Mouse (Mus musculus) skeletal muscle tissue, adult 2 months (tissue): ENCODE results near the gene Sp1.

Experiments
- DNase-seq: peaks from one replicate; pipeline ENCODE4 v3.0.0-alpha.2; 2012; ENCODE audit warnings: low read depth, low spot score

The Sp1 gene

DNA sequence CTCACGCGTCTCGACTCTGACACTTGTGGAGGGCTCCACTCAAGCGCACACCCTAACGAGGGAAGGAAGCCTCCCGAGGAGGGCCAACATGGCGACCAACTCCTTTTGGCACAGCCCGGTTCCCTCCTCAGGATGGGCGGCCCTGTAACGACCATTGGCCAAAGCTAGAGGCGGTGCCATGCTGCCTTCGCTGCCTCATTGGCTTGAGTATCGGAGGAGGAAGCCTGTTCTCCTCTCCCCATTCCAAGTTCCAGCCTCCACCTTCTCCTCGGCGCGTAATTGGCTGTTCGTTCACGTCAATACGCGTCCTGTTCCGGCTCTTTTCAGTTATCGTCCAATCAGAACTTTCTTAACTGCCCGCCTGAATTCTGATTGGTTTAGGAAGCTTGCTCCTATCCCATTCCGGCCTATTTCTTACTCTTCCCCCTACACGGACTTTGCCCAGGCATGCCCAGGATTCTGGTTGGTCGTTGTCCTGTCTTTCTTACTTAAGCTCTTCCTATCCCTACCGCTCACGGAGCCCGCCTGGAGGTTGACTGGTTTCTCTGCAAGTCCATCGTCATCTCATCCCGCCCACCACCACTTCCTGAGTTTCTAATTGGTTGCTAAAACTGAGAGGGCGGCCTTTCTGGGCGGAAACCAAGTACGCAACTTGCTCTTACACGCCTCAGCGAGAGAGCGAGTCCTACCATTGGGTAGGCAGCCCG is at the start of gene Sp1:
TSS of gene Sp1 (plus strand) at position 655 of the 707 bp plus-strand sequence.
- DNase-seq = peak; percentile 100

DNA sequence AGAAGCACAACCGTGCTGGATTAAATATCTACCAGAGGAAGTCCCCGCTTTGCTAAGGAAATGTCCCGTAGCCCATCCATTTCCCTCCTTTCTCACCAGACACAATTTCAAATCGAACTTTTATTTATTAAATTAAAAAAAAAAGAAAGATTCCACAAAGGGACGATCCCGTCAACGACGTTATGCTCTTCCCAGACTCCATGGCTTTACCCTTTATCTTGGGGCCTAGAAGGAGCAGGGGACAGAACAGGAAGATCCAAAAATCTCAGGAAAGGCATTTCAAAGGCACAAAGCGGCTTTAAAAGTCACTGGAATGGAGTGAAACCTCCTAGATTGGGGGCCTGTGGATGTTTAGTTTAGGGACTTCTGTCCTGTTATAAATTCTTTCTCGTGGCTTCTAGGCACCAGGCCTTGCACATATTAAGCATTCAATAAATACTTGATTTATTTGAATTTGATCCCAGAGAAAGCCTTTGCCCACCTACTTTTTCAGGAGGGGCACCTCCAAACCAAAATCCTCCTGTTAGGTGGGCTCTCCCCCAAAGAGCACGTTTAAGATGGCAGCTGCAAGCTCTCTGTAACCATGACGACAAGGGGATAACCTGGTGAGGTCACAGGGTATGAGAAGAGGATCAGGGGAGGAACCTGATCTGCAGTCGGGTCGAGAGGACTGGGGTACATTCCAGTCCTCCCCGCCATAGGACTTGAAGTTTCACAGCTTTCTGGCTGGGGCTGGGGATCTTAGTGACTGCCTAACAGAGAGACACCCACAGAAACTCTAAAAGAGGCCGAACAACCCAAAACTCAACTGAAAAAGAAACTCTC is 49.2 kb upstream of the Sp1 start:
- no peak for DNase-seq

DNA sequence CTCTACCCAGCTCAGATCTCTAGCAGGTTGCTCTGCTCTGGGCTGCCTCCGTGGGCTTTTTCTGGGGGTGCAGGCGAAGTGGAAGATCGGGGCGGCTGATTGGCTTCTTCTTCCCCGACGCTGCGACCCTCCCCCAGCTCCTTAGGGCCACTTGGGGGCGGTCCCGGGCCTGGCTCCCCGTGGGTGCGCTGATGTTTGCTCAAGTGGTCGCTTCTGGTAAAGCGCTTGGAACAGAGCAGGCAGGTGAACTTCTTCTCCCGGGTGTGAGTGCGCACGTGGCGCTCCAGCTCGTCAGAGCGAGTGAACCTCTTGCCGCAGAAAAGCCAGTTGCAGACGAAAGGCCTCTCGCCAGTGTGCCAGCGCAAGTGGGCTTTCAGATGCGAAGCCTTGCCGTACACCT is 47.8 kb upstream of the Sp1 start:
- DNase-seq = no peak

DNA sequence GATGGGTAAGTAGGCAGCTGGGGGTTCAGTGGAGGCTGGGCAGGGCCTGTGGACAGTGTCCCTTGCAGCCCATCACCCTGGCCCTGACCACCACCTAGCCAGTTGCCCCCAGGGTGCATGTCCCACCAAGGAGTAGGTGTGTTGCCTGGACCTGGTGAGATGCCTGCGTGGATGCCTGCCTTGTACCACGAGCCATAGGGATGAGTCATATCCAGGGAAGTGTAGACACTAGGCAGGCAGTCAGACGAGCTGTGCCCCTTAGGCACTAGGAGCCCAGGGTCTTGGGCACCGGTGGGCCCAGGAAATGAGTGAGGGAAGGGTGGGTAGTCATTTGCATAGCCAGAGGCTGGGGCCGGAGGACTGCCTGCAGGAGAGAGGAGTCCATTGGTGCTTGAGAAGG is 47.1 kb upstream of the Sp1 start:
- DNase-seq = no peak

DNA sequence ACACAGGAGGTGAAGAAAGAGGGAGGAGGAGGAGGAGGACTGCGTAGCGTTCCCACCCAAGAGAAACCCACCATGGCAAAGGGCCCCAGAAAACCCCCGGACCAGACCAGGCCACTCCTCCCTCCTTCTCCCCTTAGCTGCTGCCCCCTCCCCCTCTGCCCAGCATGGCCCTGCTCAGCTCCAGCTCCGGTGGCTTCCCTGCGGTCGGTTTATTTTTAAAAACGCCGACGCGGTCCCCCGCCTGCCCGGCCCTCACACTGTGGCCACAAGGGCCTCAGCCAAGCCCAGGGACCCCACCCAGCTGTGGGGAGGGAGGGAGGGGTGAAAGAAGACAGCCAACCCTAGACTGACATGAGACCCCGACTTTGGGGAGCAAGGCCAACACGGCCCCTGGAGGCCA is 43.3 kb upstream of the Sp1 start:
- no peak for DNase-seq

DNA sequence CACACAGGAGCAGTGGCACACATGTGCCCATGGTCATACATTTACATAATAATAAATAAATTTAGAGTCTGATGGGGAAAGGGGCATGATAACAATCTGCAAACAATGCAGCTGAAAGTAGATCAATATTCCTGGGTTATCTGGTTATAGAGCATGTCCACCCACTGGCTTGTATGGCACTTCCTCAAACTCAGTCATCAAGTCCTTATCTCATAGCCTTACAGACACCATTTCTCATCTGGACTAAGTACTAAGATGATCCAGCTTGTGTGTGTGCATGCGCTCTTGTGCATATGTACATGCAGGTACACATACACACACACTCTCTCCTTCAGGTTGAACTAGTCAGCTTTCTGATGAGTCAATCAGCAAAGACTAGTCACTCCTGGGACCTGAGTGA is 41.3 kb upstream of the Sp1 start:
- no peak for DNase-seq

DNA sequence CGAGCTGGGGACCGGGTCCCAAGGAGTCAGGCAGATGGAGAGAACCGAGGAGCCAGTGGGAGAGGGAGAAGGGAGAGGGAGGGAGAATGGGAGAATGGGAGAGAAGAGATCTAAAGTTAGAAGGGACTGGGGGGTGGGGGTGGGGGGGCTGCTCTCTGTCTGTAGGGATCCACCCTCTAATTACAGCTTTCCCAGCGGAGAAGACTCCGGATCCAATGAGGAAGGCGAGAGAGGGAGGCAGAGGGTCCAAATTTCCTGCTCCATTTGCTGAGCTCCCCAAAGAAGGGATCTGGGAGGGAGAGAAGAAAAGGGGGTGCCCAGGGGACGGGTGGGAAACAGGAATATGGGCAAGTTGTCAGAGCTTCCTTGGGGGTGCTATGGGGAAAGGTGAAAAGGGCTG is 39.7 kb upstream of the Sp1 start:
- no peak for DNase-seq

DNA sequence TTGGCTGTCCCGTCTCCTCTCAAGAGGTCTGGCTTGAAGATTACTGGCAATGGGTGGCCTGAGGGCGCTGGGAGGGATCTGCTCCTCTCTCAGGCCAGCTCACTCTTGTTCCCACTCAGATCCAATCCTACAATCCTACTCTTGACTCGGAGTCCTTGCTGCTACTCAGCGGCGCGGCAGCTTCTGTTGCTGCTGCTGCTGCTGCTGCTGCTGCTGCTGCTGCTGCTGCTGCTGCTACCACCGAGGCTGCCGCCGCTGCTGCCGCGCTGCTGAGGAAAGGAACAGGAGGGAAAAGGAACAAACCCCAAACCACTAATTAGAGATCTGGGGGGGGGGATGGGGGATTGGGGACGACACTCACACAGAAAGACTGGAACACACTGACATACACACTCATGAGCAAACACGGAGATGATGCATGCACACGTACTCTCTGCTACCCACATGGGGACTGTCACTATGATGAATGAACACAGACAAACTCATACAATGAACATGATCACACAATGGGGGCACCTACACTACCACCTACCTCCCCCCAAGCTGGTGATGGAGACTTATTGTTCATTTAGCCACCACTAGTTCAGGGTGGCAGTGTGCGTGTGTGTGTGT is 39.1 kb upstream of the Sp1 start, which contains the start of gene Sp7:
TSS of gene Sp7 (minus strand) at position 450 of the 612 bp plus-strand sequence.
- DNase-seq = no peak

DNA sequence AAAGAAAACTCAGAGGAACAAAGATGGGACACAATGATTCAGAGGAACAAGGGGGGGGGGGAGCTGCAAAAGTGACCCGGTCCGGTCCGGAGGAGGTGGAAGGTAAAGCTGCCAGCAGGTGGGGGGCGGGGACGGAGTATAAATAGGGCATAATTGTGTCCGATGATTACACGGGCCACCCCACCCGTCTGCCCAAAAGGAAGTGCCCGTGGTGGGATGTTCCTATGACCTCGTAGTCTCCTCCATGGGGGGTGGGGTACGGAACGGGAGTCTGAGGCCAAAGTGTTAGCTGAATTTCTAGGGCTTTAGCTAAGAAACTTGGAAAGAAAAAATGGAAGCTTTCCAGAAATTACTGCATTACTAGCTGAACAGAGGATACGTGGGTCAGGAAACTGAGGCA is 36.0 kb upstream of the Sp1 start:
- DNase-seq = no peak

DNA sequence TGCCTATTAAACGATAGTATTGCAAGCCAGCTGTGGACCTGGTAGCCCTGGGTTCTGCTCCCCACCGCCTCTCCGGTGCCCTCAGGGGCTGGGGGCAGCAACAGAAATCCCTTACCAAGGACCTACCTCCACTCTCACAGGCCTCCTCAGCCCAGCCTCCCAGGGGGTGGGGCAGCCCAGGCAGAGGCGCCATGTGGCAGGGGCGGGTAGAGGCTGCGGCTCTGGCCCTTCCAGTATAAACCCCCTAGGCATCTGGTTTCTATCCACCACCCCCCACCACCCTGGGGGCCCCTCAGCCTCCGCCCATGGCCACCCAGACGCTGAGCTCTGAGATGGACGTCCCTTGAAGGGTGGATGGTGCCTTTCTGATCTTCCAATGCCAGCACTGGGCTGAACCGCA is 35.2 kb upstream of the Sp1 start:
- DNase-seq = no peak

DNA sequence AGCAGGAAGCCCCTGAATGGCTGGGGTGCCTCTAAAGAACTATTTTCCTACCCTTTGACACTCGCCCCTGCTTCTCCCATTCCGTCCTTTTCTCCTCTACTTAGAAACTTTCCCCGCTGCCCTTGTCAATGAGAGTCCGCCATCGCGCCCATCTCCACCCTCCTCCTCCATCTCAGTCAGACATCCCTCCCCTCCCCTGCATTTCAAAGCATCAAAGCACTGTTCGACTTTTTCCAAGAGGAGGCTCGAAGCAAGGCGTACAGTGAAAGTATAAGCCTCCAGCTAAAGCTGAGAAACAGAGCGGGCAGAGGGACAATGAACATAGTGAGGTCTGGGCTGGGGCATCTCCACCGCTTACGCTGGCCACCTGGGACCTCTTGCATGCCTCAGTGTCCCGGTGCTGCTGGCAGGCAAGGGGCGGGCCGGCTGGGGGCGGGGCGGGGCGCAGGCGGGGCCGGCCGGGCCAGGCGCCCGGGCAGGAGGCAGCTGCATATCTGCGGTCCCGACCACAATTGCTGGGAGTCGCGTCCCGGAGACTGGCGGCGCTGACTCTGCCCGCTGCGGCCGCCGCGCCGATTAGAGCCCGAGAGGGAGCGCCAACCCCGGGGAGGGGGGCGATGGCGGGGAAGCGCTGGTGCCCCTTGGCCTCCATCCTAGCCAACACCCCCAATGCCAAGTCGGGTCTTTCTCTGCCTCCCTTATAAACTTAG is 29.3 kb upstream of the Sp1 start:
- DNase-seq = peak; percentile 37

DNA sequence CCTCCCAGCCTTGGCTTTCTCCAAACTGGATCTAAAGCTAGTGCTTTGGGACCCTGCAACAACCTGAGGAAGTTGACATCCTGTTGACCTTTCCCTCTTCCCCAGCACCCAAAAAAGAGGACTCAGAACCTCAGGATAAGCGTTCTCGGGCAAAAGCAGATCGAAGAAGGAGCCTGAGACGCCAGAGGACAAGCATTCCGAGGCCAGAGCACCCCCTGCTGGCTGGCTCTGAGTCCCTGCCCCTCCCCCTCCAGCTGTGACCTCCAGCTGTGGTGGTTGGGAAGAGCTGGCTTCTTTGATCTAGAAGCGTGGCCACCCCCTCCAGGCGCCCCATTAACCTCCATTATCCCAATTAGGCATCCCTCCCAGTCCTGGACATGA is 28.8 kb upstream of the Sp1 start:
- peak; percentile 80 for DNase-seq

DNA sequence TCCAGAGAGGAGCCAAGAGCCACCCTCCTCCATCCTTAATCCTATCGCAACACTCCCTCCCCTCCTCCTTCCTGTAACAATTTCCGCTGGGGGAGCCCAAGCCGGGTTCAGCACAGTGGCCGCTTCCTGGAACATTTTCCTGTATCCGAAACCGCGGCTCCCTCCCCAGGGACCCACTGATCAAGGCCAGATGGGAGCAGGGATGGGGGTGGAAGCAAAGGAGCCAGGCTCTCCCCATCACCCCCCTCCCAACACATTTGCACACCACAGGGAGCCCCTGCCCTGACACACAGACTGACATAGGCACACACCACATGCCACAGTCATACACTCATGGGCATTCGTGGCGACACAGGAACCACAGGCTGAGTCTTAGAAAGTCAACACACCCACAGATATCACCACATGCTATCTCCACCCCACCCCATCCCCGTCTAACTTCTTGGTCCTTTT is 28.1 kb upstream of the Sp1 start:
- DNase-seq = peak; percentile 71

DNA sequence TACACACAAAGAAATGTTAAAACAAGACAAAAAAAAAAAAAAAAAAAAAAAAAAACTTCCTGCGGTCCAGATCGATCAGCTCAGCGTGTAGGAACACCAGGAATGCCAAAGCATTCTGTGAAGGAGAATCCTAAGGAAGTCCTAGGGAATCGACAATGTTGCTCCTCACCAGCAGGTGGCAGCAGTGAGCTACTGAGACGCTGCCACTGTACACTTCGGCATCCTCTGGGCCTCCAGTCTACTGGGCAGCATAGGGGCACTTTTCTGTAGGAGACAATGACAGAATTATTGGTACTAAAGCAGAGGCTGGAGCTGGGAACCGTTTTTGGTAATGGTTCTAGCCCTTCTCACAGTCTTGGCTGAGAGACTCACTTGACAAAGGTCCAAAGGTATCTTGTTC is 24.4 kb upstream of the Sp1 start:
- DNase-seq = peak; percentile 78

DNA sequence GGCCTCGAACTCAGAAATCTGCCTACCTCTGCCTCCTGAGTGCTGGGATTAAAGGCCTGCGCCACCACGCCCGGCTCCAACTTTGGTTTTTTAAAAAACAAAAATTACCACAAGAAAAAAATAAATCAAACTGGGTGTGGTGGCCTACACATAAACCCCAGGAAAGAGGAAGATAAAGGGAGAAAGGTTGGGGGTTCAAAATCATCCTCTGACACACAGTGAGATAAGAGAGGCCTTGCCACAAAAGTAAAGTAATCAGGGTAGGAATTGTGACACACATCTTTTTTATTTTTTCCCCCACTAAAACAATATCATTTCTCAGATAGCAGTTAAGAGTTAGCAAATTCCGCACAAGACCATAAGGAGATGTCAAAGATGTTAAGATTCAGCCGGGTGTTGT is 22.3 kb upstream of the Sp1 start:
- DNase-seq = no peak

DNA sequence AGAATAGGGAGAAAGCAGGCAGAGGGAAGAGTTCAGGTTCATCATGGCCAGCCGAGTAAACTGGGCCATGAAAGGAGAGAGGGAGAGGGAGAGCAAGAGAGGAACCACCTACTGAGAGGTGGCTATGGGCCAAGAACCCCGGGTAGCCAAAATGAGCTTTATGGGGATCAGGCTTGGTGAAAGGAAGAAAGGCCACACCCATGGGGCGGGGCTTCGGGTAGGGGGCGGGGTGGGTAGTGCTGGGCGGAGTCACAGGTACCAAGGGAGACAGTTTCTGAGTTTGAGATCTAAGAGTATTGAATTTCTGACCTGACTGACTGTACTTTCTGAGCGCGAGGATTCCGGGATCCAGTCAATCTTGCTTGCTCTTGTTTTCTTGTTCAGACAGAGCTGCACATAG is 19.3 kb upstream of the Sp1 start:
- no peak for DNase-seq

DNA sequence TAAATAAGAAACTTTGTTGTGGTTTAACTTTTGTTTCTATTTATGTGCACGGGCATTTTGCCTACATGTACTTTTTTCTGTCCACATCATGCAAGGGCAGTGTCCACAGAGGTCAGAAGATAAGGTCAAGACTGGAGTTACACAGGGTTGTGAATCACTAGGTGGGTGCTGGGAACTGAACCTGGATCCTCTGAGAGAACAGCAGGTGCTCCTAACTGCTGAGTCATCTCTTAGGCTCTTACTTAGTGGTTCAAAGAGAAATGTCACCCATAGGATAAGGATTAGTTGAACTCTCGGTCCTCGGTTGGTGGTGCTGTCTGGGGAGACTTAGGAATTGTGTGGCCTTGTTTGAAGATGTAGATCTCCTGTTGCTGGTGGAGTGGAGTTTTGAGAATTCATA is 17.0 kb upstream of the Sp1 start:
- DNase-seq = no peak

DNA sequence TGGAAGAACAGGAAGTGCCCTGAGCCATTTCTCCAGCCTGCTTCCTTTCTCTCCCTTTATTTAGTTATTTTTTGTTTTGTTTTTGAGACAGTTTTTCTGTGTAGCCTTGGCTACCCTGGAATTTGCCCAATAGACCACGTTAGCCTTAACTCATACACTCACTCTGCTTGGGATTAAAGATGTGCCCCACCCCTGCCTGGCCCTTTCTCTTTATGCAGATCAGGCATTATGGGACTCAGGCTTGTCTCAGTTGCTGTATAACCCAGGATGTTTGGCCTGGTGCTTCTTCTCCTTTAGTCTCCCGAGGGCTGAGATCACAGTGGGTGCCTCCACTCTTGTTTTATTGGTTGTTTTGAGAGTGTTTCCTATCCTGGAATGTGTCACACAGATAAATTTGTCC is 13.4 kb upstream of the Sp1 start:
- DNase-seq = no peak

DNA sequence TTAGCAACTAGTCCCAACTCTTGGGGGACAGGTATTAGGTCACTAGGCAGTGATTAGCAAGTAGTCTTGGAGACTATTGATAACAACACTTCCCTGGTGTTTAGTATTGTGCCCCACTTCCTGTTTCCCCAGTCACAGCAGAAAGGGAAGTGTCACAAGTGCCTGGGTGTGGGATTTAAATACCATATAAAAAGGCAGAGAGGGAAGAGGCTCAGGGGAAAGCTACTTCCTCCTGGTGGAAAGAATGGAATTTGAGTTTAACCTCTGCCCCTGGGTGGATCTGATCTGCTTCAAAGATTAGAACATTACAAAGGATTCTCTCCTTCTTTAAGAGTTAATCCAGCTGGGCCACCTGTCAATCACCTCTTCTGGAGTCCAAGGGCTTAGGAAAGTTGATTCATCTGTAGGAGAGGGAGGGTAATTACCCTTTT is 12.3 kb upstream of the Sp1 start:
- no peak for DNase-seq

DNA sequence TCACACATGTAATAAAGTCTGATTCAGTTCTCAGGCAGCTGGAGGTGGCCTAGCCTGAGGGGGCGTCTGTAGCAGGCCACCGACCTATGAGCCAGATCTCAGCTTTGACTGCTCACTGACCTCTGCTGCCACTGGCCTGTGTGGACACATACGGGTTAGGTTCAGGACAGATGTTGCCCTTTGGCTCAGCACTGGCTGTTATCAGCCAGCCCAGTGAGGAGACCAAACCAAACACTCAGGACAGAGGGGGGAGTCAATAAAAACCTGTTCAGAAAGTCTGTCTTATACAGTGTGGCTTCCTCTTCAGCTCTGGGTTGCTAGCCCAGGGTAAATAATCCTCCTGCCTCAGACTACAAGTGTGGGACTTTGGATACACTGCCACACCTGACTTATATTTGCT is 10.9 kb upstream of the Sp1 start:
- peak; percentile 43 for DNase-seq

DNA sequence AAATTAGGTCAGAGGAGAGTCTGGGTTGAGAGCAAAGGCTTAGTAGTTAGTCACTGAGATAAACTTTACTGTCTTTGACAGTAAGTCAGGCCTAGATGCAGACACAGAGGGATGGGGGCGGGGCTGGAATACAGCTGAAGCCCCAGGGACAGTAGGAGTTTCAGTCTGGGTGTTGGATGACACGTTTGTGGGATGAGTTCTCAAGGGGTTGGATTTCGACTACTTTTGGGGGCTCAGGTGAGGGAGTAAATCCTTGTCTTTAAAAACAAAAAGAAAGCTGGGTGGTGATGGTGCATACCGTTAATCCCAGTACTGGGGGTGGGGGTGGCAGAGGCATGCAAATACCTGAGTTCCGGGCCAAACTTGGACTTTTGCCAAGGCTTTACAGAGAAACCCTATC is 7.3 kb upstream of the Sp1 start:
- no peak for DNase-seq
